Mouse (Mus musculus): ENCODE data around the gene Dtnbp1.

- TF ChIP-seq POLR2A (IDR thresholded peaks at IDR 0.05; ENCODE audit: low read depth, low read length) (no peak), CTCF (IDR thresholded peaks at IDR 0.05; ENCODE audit: borderline replicate concordance, insufficient read depth, low read length) (no peak)
Measured at GRCm38 (mm10) chr13:45034759-45035158, 32.8 kb upstream of the Dtnbp1 start.
